Mouse (Mus musculus) lung, adult 2 months (tissue): ENCODE data around the gene Dido1. TPM values are rescaled to one million over a fixed set of nuclear protein-coding genes. Genes with fewer than 3 reads are reported as not detected.
A peak's percentile ranks its signal among the peaks of the same experiment; 100 is the strongest.

Source experiments
- DNase-seq: peaks from one replicate; pipeline ENCODE4 v3.0.0; 2022
- H3K4me1 ChIP-seq: fragments of 200-500 bp; 2 replicates; pipeline ENCODE4 v1.6.1; 2011; ENCODE audit warnings: low read length; ENCODE audit not compliant: control insufficient read depth, insufficient read depth
- H3K4me3 ChIP-seq: fragments of 200-500 bp; replicated peaks from 2 replicates; pipeline ENCODE3; 2011; ENCODE audit warnings: low read depth, mild to moderate bottlenecking, control low read depth, low read length; ENCODE audit errors: extremely low read depth
- CTCF ChIP-seq: fragments of 200-500 bp; IDR thresholded peaks from 2 replicates; pipeline ENCODE4 v1.5.1; 2011; ENCODE audit warnings: mild to moderate bottlenecking, low read length, control low read depth; ENCODE audit not compliant: insufficient read depth
- POLR2A ChIP-seq: fragments of 200-500 bp; IDR thresholded peaks from 2 replicates; pipeline ENCODE4 v1.6.1; 2011; ENCODE audit warnings: low read depth, mild to moderate bottlenecking, control low read depth, low read length, borderline replicate concordance; ENCODE audit errors: extremely low read depth
- WGBS: fragments of 180-500 bp; shearing (Covaris S2); methylation state at CpG from one replicate; pipeline ENCODE4 v1.1.7; 2018; 5-methylcytosine and 5-hydroxymethylcytosine counted together
- polyA plus RNA-seq: library from polyadenylated mRNA; depleted of rRNA; stranded (reverse); fragments of >200 nt; gene quantifications from 2 replicates; pipeline ENCODE4 v1.2.3, GENCODE M21; 2012

Gene Dido1
- polyA plus RNA-seq, 1 experiment: 17.4 TPM

- TF ChIP-seq CTCF (no peak), POLR2A (no peak)
- 42% methylated on average over 42 of the region's 42 CpGs for WGBS
- Histone ChIP-seq H3K4me3 (no peak overlapping the region), H3K4me1 (no peaks in the 10 kb centered on the region)
- DNase-seq: no peak
Measured at GRCm38 (mm10) chr2:180659353-180660150, 50.2 kb downstream of the Dido1 start.

DNA sequence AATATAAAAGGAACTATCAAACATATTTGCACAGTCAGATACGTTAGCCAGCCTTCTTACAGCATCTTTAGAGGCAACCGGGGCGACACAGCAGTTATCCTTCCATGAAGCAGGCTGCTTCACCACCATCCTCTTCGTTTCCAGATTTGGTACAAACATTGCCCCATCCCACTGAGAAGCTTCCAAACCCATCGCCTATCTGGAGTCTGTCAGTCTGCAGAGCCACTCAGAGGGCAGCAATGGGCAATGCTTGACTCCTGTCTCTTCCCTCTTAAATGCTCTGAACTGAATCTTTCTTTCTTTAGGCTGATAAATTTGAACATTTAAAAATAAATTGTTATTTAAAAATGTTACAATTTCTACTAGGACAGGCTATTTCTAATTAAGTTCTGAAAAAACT, 51.4 kb downstream of the Dido1 start:
- no peak for DNase-seq
- Histone ChIP-seq H3K4me3 (no peak overlapping the region), H3K4me1 (no peaks in the 10 kb centered on the region)
- WGBS: 90% methylated on average over 5 of the region's 5 CpGs
- TF ChIP-seq POLR2A (no peak), CTCF (no peak)

GRCm38 (mm10) chr2:180657394-180658013, 52.3 kb downstream of the Dido1 start:
- WGBS: 73% methylated on average over 4 of the region's 4 CpGs
- H3K4me1 ChIP-seq: no peaks in the 10 kb centered on the region
- DNase-seq: peak; percentile 53
- no peak overlapping the region for H3K4me3 ChIP-seq
- TF ChIP-seq POLR2A (no peak), CTCF (peak; percentile 81)

GRCm38 (mm10) chr2:180655150-180655549, 54.6 kb downstream of the Dido1 start:
- DNase-seq: no peak
- no peak for TF ChIP-seq CTCF
- TF ChIP-seq POLR2A: no peak
- 61% methylated on average over 6 of the region's 6 CpGs for WGBS
- no peak overlapping the region for H3K4me3 ChIP-seq
- no peaks in the 10 kb centered on the region for H3K4me1 ChIP-seq

- Histone ChIP-seq H3K4me1 (no peaks in the 10 kb centered on the region), H3K4me3 (no peak overlapping the region)
- no peak for DNase-seq
- whole genome bisulfite sequencing: 79% methylated on average over 7 of the region's 7 CpGs
- TF ChIP-seq POLR2A: no peak
- no peak for TF ChIP-seq CTCF
Measured at GRCm38 (mm10) chr2:180654666-180655065, 55.1 kb downstream of the Dido1 start.

GRCm38 (mm10) chr2:180646841-180647240, 63.0 kb downstream of the Dido1 start:
- Histone ChIP-seq H3K4me3 (no peak overlapping the region), H3K4me1 (no peaks in the 10 kb centered on the region)
- TF ChIP-seq POLR2A (no peak), CTCF (no peak)
- no peak for DNase-seq

GRCm38 (mm10) chr2:180643626-180644025, 66.2 kb downstream of the Dido1 start:
- DNase-seq: no peak
- Histone ChIP-seq H3K4me3 (no peak overlapping the region), H3K4me1 (no peaks in the 10 kb centered on the region)
- TF ChIP-seq CTCF (no peak), POLR2A (no peak)

- Histone ChIP-seq H3K4me3 (no peak within 1 kb of the TSS), H3K4me1 (no peaks in the 10 kb centered on the region)
- 27% methylated on average over 56 of the region's 56 CpGs for WGBS
- no peak for DNase-seq
- TF ChIP-seq CTCF: no peak
- no peak for TF ChIP-seq POLR2A
Measured at GRCm38 (mm10) chr2:180642555-180643260, 67.1 kb downstream of the Dido1 start, which contains the start of gene Tcfl5. Tcfl5 (minus strand) TSS chr2:180642708.
